Mouse (Mus musculus) liver, embryonic 14.5 days (tissue): ENCODE results near the gene Ppp4c. TPM values are rescaled to one million over a fixed set of nuclear protein-coding genes. Genes with fewer than 3 reads are reported as not detected.

Source experiments
- ATAC-seq: fragments of 200-750 bp; cut with Nextera tagmentation; 2 replicates; pipeline ENCODE4 v1.8.0; 2017; ENCODE audit warnings: moderate number of reproducible peaks, mild to moderate bottlenecking, moderate library complexity; ENCODE audit not compliant: insufficient read depth
- DNase-seq, 3 experiments: peaks; one replicate each; pipeline ENCODE4 v3.0.0-alpha.2; 2012 to 2013; ENCODE audit warnings: low read depth in 3 of 3, low spot score in 3 of 3
- H3K27ac ChIP-seq: fragments of 300-500 bp; sonication (generic); 2 replicates; pipeline ENCODE4 v1.5.1; 2014; ENCODE audit warnings: moderate library complexity, mild to moderate bottlenecking, control low read depth, inconsistent platforms
- H3K27me3 ChIP-seq: fragments of 300-500 bp; sonication (generic); 2 replicates; pipeline ENCODE4 v1.6.1; 2014; ENCODE audit warnings: mild to moderate bottlenecking, low read length, moderate library complexity; ENCODE audit not compliant: control insufficient read depth, insufficient read depth
- H3K36me3 ChIP-seq: fragments of 300-500 bp; sonication (generic); replicated peaks from 2 replicates; pipeline ENCODE4 v1.6.1; 2014; ENCODE audit warnings: low read depth; ENCODE audit not compliant: control insufficient read depth, insufficient read depth
- H3K4me1 ChIP-seq, 2 experiments: fragments of 200-500 bp in 1 of 2; fragments of 300-500 bp in 1 of 2; sonication (generic) in 1 of 2; replicated peaks; 2 replicates each; pipeline ENCODE4 v1.6.1; 2012 to 2014; ENCODE audit warnings: antibody characterized with exemption in 1 of 2, inconsistent platforms in 1 of 2, low read length in 1 of 2; ENCODE audit not compliant: control insufficient read depth in 2 of 2, insufficient read depth in 2 of 2
- H3K4me2 ChIP-seq: fragments of 300-500 bp; sonication (generic); 2 replicates; pipeline ENCODE4 v1.6.1; 2014; ENCODE audit warnings: low read depth, mild to moderate bottlenecking, control low read depth, moderate library complexity
- H3K4me3 ChIP-seq, 2 experiments: fragments of 200-500 bp in 1 of 2; fragments of 300-500 bp in 1 of 2; sonication (generic) in 1 of 2; 2 replicates each; pipeline ENCODE4 v1.5.1; 2012 to 2014; ENCODE audit warnings: low read depth in 2 of 2, low read length in 2 of 2, mild to moderate bottlenecking in 2 of 2, control low read depth in 1 of 2, inconsistent platforms in 1 of 2, moderate library complexity in 1 of 2; ENCODE audit not compliant: insufficient read depth in 1 of 2
- H3K9ac ChIP-seq: fragments of 300-500 bp; sonication (generic); replicated peaks from 2 replicates; pipeline ENCODE4 v1.6.1; 2014; ENCODE audit warnings: mild to moderate bottlenecking, control low read depth, moderate library complexity
- H3K9me3 ChIP-seq: fragments of 300-500 bp; sonication (generic); 2 replicates; pipeline ENCODE4 v1.6.1; 2016; ENCODE audit warnings: low read length, mixed read lengths; ENCODE audit not compliant: control insufficient read depth
- CTCF ChIP-seq: IDR thresholded peaks from 2 replicates; pipeline ENCODE4 v1.5.1; 2016; ENCODE audit warnings: antibody characterized with exemption, low read depth, control low read depth
- EP300 ChIP-seq: IDR thresholded peaks from 2 replicates; pipeline ENCODE4 v1.6.1; 2016; ENCODE audit warnings: antibody characterized with exemption, low read depth
- WGBS: fragments of 180-500 bp; shearing (Covaris S2); extraction: QIAGEN DNeasy Blood & Tissue Kit; methylation state at CpG from one replicate; pipeline ENCODE4 v1.1.7; 2014; ENCODE audit not compliant: insufficient replicate concordance; 5-methylcytosine and 5-hydroxymethylcytosine counted together
- polyA plus RNA-seq, 2 experiments: library from polyadenylated mRNA; depleted of rRNA in 1 of 2; stranded (reverse) in 1 of 2; unstranded in 1 of 2; fragments of >200 nt; fragmentation: Nextera tagmentation in 1 of 2; extraction: Ambion mirVana in 1 of 2; gene quantifications; 2 replicates each; pipeline versions ENCODE4 v1.2.1 to v1.2.3; 2012 to 2014

The Ppp4c gene
- polyA plus RNA-seq, 2 experiments: 83.2 to 105 TPM

- WGBS: 86% methylated on average over 14 of the region's 14 CpGs
- ATAC-seq: no peak
- no peak overlapping the region for H3K4me2 ChIP-seq
- TF ChIP-seq EP300 (no peak), CTCF (no peak)
- no peak overlapping the region for H3K9ac ChIP-seq
- peaks cover 48% of the 10 kb centered on the region for H3K36me3 ChIP-seq
- H3K4me1 ChIP-seq: peaks cover 4% of the 10 kb centered on the region in 2 experiments
- H3K27ac ChIP-seq: no peak overlapping the region
- H3K4me3 ChIP-seq: no peak overlapping the region
- DNase-seq: no peak
- H3K9me3 ChIP-seq: no peaks in the 10 kb centered on the region
- H3K27me3 ChIP-seq: no peaks in the 10 kb centered on the region
Observed at GRCm38 (mm10) chr7:126786142-126786541, 6.2 kb downstream of the Ppp4c start.

- Histone ChIP-seq H3K9me3 (no peaks in the 10 kb centered on the region), H3K27ac (no peak overlapping the region), H3K4me3 (no peak overlapping the region), H3K27me3 (no peaks in the 10 kb centered on the region), H3K4me2 (no peak overlapping the region), H3K9ac (no peak overlapping the region), H3K36me3 (peaks cover 44% of the 10 kb centered on the region), H3K4me1 (peaks cover 4 to 5% of the 10 kb centered on the region in 2 experiments)
- no peak for ATAC-seq
- TF ChIP-seq EP300 (no peak), CTCF (no peak)
- 72% methylated on average over 4 of the region's 4 CpGs for WGBS
- DNase-seq: no peak
Observed at GRCm38 (mm10) chr7:126785056-126785455, 7.2 kb downstream of the Ppp4c start.

GRCm38 (mm10) chr7:126784469-126784868 is 7.8 kb downstream of the Ppp4c start:
- H3K27ac ChIP-seq: no peak overlapping the region
- peaks cover 7% of the 10 kb centered on the region in 2 experiments for H3K4me1 ChIP-seq
- H3K9me3 ChIP-seq: no peaks in the 10 kb centered on the region
- 74% methylated on average over 7 of the region's 7 CpGs for WGBS
- no peak overlapping the region for H3K4me3 ChIP-seq
- no peak for TF ChIP-seq CTCF
- TF ChIP-seq EP300: no peak
- no peak for DNase-seq
- no peak for ATAC-seq
- no peak overlapping the region for H3K4me2 ChIP-seq
- no peak overlapping the region for H3K9ac ChIP-seq
- peaks cover 38% of the 10 kb centered on the region for H3K36me3 ChIP-seq
- no peaks in the 10 kb centered on the region for H3K27me3 ChIP-seq

- H3K4me2 ChIP-seq: no peak overlapping the region
- 72% methylated on average over 13 of the region's 13 CpGs for WGBS
- no peaks in the 10 kb centered on the region for H3K27me3 ChIP-seq
- H3K4me3 ChIP-seq: no peak overlapping the region
- peaks cover 7% of the 10 kb centered on the region in 2 experiments for H3K4me1 ChIP-seq
- DNase-seq: no peak
- TF ChIP-seq EP300 (no peak), CTCF (no peak)
- H3K9ac ChIP-seq: no peak overlapping the region
- no peak for ATAC-seq
- H3K27ac ChIP-seq: no peak overlapping the region
- H3K36me3 ChIP-seq: peaks cover 36% of the 10 kb centered on the region
- no peaks in the 10 kb centered on the region for H3K9me3 ChIP-seq
Observed at GRCm38 (mm10) chr7:126782693-126783092, 9.6 kb downstream of the Ppp4c start.

GRCm38 (mm10) chr7:126781661-126782370 is 10.5 kb downstream of the Ppp4c start:
- Histone ChIP-seq H3K4me3 (no peak overlapping the region), H3K36me3 (peaks cover 28% of the 10 kb centered on the region), H3K27ac (no peak overlapping the region), H3K9me3 (no peaks in the 10 kb centered on the region), H3K9ac (no peak overlapping the region), H3K4me2 (no peak overlapping the region), H3K27me3 (no peaks in the 10 kb centered on the region), H3K4me1 (peaks cover 7 to 10% of the 10 kb centered on the region in 2 experiments)
- DNase-seq (no peak), ATAC-seq (no peak)
- TF ChIP-seq CTCF (no peak), EP300 (no peak)
- WGBS: 61% methylated on average over 11 of the region's 11 CpGs
